Mouse (Mus musculus): Measurements from ENCODE around the gene Gm45021.

DNA sequence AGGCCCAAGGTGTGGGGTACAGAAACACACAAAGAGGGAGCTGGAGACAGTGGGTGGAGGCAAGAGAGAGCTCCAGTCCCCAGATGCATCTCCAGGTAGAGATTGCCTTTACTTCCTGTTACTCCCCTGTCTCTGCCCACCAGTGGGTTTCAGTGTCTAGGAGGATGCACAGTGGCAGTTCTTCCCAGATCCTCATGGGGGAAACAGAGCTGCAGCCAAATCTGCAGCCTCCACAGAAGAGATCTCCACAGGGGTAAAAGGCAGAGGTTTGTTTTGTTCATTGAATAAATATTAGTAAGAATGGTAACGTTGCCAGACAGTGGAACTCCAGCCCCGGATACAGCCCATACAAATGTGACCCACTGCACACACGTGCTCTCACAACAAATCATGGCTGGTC, 21.2 kb downstream of the Gm45021 start:
- peak; percentile 58 for TF ChIP-seq CTCF (IDR thresholded peaks at IDR 0.05; ENCODE audit: low read depth)
- TF ChIP-seq EP300 (optimal IDR thresholded peaks at IDR 0.05), result no peak

Measured in stomach, postnatal 0 days (tissue).